Mouse (Mus musculus) heart, embryonic 11.5 days (tissue): Measurements from ENCODE around the gene Gpsm3. TPM values are rescaled to one million over a fixed set of nuclear protein-coding genes. Genes with fewer than 3 reads are reported as not detected.
"Not testable (repeated sequence)": the region's sequence is repeated elsewhere in the genome, so short reads cannot be mapped to it uniquely, and the experiment has no call there.

Experiments used
- ATAC-seq: fragments of 200-750 bp; cut with Nextera tagmentation; replicated peaks from 2 replicates; pipeline ENCODE4 v1.8.0; 2017; ENCODE audit warnings: moderate library complexity; ENCODE audit not compliant: insufficient number of reproducible peaks, low FRiP score, low TSS enrichment
- H3K27ac ChIP-seq: fragments of 300-500 bp; sonication (generic); 2 replicates; pipeline ENCODE4 v1.5.1; 2014; ENCODE audit warnings: mild to moderate bottlenecking, low read depth, low read length
- H3K27me3 ChIP-seq: fragments of 300-500 bp; sonication (generic); 2 replicates; pipeline ENCODE4 v1.6.1; 2014; ENCODE audit warnings: mild to moderate bottlenecking, low read length, mixed read lengths; ENCODE audit not compliant: control insufficient read depth, insufficient read depth
- H3K36me3 ChIP-seq: fragments of 300-500 bp; sonication (generic); 2 replicates; pipeline ENCODE4 v1.6.1; 2014; ENCODE audit warnings: mild to moderate bottlenecking, low read length, moderate library complexity, mixed read lengths; ENCODE audit not compliant: control insufficient read depth, insufficient read depth
- H3K4me1 ChIP-seq: fragments of 300-500 bp; sonication (generic); 2 replicates; pipeline ENCODE4 v1.6.1; 2014; ENCODE audit warnings: low read length; ENCODE audit not compliant: control insufficient read depth, insufficient read depth
- H3K4me2 ChIP-seq: fragments of 300-500 bp; sonication (generic); 2 replicates; pipeline ENCODE4 v1.6.1; 2014; ENCODE audit warnings: mild to moderate bottlenecking, moderate library complexity
- H3K4me3 ChIP-seq: fragments of 300-500 bp; sonication (generic); 2 replicates; pipeline ENCODE4 v1.5.1; 2014; ENCODE audit warnings: low read depth, low read length
- H3K9ac ChIP-seq: fragments of 300-500 bp; sonication (generic); 2 replicates; pipeline ENCODE4 v1.6.1; 2014; ENCODE audit warnings: mild to moderate bottlenecking, low read depth, low read length, moderate library complexity
- H3K9me3 ChIP-seq: fragments of 300-500 bp; sonication (generic); replicated peaks from 2 replicates; pipeline ENCODE4 v1.6.1; 2016; ENCODE audit warnings: low read length; ENCODE audit not compliant: control insufficient read depth
- WGBS: fragments of 180-500 bp; shearing (Covaris S2); extraction: QIAGEN DNeasy Blood & Tissue Kit; methylation state at CpG from one replicate; pipeline ENCODE4 v1.1.7; 2014; ENCODE audit not compliant: insufficient replicate concordance; 5-methylcytosine and 5-hydroxymethylcytosine counted together
- polyA plus RNA-seq: library from polyadenylated mRNA; unstranded; fragments of >200 nt; fragmentation: Nextera tagmentation; extraction: Ambion mirVana; gene quantifications from 2 replicates; pipeline ENCODE4 v1.2.1, GENCODE M21; 2014

The Gpsm3 gene
- 5.7 and 10.3 TPM in 2 replicates for polyA plus RNA-seq

- H3K4me2 ChIP-seq: peak within 1 kb of the TSS; percentile 99
- peaks cover 58% of the 10 kb centered on the region for H3K4me1 ChIP-seq
- H3K27me3 ChIP-seq: no peaks in the 10 kb centered on the region
- peak within 1 kb of the TSS; percentile 19 for H3K4me3 ChIP-seq
- H3K9ac ChIP-seq: peak within 1 kb of the TSS; percentile 58; the same call in 1 of the 2 replicates
- H3K9me3 ChIP-seq: no peaks in the 10 kb centered on the region
- 17% methylated on average over 7 of the region's 7 CpGs for WGBS
- 0 out of 2 replicates have a peak, but pooled peaks cover 2% of the 10 kb centered on the region for H3K36me3 ChIP-seq
- H3K27ac ChIP-seq: peak within 1 kb of the TSS; percentile 97; the same call in 1 of the 2 replicates
- ATAC-seq: no peak
These were observed at the start of gene Gpsm3 for GRCm38 (mm10) chr17:34589681-34590101. TSS of gene Gpsm3 (plus strand) at chr17:34589806.

- not testable (repeated sequence) for ATAC-seq, H3K27me3 ChIP-seq, H3K4me2 ChIP-seq, H3K9ac ChIP-seq, H3K4me3 ChIP-seq, H3K36me3 ChIP-seq, H3K9me3 ChIP-seq, H3K4me1 ChIP-seq, H3K27ac ChIP-seq
- WGBS: 90% methylated on average over 12 of the region's 13 CpGs
These were observed 46.0 kb upstream of the Gpsm3 start for GRCm38 (mm10) chr17:34543567-34543966.

- Histone ChIP-seq H3K9ac (no peak overlapping the region), H3K27me3 (no peaks in the 10 kb centered on the region), H3K27ac (no peak overlapping the region), H3K9me3 (no peaks in the 10 kb centered on the region), H3K4me1 (no peaks in the 10 kb centered on the region), H3K36me3 (no peaks in the 10 kb centered on the region), H3K4me3 (no peak overlapping the region), H3K4me2 (no peak overlapping the region)
- 77% methylated on average over 1 of the region's 1 CpGs for WGBS
- ATAC-seq: no peak
These were observed 42.8 kb upstream of the Gpsm3 start for GRCm38 (mm10) chr17:34546797-34547196.

- Histone ChIP-seq H3K9me3 (no peaks in the 10 kb centered on the region), H3K4me2 (no peak overlapping the region), H3K36me3 (no peaks in the 10 kb centered on the region), H3K9ac (no peak overlapping the region), H3K27ac (no peak overlapping the region), H3K4me3 (no peak overlapping the region), H3K27me3 (no peaks in the 10 kb centered on the region), H3K4me1 (no peaks in the 10 kb centered on the region)
- 80% methylated on average over 4 of the region's 4 CpGs for WGBS
- no peak for ATAC-seq
These were observed 42.0 kb upstream of the Gpsm3 start for GRCm38 (mm10) chr17:34547601-34548000.

GRCm38 (mm10) chr17:34549156-34549555 lies 40.5 kb upstream of the Gpsm3 start:
- ATAC-seq: no peak
- Histone ChIP-seq H3K9ac (no peak overlapping the region), H3K4me2 (no peak overlapping the region), H3K4me1 (no peaks in the 10 kb centered on the region), H3K36me3 (no peaks in the 10 kb centered on the region), H3K4me3 (no peak overlapping the region), H3K27me3 (no peaks in the 10 kb centered on the region), H3K27ac (no peak overlapping the region), H3K9me3 (no peaks in the 10 kb centered on the region)
- 78% methylated on average over 3 of the region's 3 CpGs for WGBS

- Histone ChIP-seq H3K27ac (no peak overlapping the region), H3K4me3 (no peak overlapping the region), H3K27me3 (no peaks in the 10 kb centered on the region), H3K36me3 (no peaks in the 10 kb centered on the region), H3K9me3 (no peaks in the 10 kb centered on the region), H3K4me2 (no peak overlapping the region), H3K9ac (no peak overlapping the region), H3K4me1 (no peaks in the 10 kb centered on the region)
- WGBS: 62% methylated on average over 2 of the region's 2 CpGs
- ATAC-seq: no peak
These were observed 39.8 kb upstream of the Gpsm3 start for GRCm38 (mm10) chr17:34549843-34550242.

GRCm38 (mm10) chr17:34555483-34555882 lies 34.1 kb upstream of the Gpsm3 start:
- Histone ChIP-seq H3K9me3 (no peaks in the 10 kb centered on the region), H3K27ac (no peak overlapping the region), H3K4me3 (no peak overlapping the region), H3K4me1 (no peaks in the 10 kb centered on the region), H3K9ac (no peak overlapping the region), H3K36me3 (no peaks in the 10 kb centered on the region), H3K27me3 (no peaks in the 10 kb centered on the region), H3K4me2 (no peak overlapping the region)
- 18% methylated on average over 5 of the region's 5 CpGs for WGBS
- ATAC-seq: no peak

GRCm38 (mm10) chr17:34556406-34556805 lies 33.2 kb upstream of the Gpsm3 start:
- H3K27me3 ChIP-seq: no peaks in the 10 kb centered on the region
- H3K4me2 ChIP-seq: no peak overlapping the region
- H3K36me3 ChIP-seq: no peaks in the 10 kb centered on the region
- ATAC-seq: no peak
- H3K9ac ChIP-seq: no peak overlapping the region
- H3K9me3 ChIP-seq: no peaks in the 10 kb centered on the region
- H3K4me1 ChIP-seq: no peaks in the 10 kb centered on the region
- H3K27ac ChIP-seq: no peak overlapping the region
- 70% methylated on average over 8 of the region's 8 CpGs for WGBS
- H3K4me3 ChIP-seq: no peak overlapping the region

- ATAC-seq: no peak
- H3K27ac ChIP-seq: no peak overlapping the region
- H3K9ac ChIP-seq: no peak overlapping the region
- WGBS: 77% methylated on average over 11 of the region's 11 CpGs
- H3K4me3 ChIP-seq: no peak overlapping the region
- H3K9me3 ChIP-seq: no peaks in the 10 kb centered on the region
- H3K27me3 ChIP-seq: no peaks in the 10 kb centered on the region
- no peak overlapping the region for H3K4me2 ChIP-seq
- no peaks in the 10 kb centered on the region for H3K36me3 ChIP-seq
- H3K4me1 ChIP-seq: no peaks in the 10 kb centered on the region
These were observed 32.2 kb upstream of the Gpsm3 start for GRCm38 (mm10) chr17:34557411-34557810.
